Mouse (Mus musculus) mature B cell (primary cell): Measurements from ENCODE around the gene Phactr1.

Experiments
- in situ Hi-C: fragments of 300-500 bp; cut with MboI; formaldehyde crosslinking; loops from 2 replicates; pipeline ENCODE4 v1.14.3; 2019

Phactr1 gene

DNA sequence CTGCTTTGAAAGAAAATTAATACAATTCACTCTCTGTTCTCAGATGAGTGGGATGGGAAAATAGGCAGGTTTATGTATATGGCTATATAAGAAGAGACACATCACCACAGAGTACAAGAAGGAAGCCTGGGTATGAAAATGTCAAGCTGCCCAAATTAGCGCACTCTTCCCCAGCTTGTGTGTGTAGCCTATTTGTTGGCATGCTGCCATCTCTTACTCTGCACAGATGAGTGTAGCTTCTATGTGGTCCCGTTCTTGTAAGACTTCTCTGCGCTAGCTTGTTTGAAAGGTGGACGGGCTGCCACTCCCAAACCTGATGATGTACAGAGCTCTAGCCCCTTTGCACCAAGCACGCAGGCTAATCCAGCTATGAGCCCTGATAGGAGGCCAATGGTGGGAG, 78.7 kb downstream of the Phactr1 start:
- in situ Hi-C loops = no loop called here

DNA sequence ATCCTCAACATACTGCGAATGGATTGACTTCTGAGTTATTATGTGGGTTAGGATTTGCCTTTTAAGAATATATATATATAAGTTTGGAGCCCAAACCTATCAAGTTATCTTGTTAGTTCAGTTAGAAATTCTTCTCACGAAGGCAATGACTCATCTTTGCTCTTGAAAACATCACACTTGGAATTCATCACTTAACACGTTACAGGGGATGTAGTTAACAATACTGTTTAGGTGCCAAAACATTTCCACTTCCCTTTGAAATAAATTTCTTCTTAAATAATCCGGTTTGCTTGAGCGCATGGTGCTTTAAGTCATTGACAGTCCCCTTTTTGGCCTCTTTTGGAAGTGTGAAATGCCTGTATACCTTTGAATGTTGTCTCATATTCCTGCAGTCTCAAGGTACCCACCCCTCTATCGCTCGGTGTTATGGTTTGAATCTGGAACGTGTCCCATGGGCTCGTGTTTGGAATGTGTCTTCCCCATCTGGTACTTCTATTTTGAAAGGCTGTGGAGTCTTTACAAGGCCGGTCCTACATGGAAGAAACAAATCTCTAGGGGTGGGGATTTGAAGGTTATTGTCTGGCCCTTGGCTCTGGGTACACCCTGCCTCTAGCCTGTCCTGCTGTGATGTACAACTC, 80.6 kb downstream of the Phactr1 start:
- in situ Hi-C loops = no loop called here

DNA sequence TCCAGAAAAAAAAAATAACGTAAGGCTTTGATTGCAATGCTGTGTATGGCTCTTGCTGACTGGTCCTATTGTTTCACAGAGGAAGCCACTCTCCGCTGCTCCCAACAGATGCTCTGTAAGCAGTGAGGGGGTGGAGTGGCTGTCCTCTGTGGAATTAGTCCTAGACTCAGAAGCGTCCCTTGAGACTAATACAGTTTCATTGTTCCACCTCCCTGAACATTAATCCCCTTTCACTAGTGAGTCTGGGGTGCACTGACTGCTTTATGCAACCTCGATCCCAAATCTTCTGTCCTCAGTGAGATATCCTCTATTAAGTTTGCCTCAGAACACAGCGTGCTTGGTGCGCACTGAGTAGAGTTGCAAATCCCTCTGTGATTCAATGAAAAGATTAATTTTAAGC, 91.9 kb downstream of the Phactr1 start:
- in situ Hi-C loops = no loop called here

DNA sequence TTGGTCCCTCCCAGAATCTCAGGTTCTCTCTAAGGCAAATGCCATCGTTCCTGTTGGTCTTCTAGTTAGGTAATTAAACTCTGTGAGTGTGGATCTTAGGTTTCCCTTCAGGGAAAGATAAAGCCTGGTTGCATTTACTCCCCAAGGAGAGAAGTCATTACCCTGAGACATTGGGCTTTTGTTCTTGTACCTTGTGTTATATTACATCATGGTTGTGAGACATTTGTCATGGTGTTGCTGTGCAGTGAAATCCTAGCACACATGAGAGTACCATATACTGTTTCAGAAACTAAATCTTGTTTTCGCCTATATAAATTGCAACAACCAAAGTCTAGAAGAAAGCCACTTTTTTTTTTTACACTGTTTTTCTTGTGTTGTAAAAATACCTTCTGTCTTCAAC, 93.6 kb downstream of the Phactr1 start:
- in situ Hi-C loops = no loop called here

DNA sequence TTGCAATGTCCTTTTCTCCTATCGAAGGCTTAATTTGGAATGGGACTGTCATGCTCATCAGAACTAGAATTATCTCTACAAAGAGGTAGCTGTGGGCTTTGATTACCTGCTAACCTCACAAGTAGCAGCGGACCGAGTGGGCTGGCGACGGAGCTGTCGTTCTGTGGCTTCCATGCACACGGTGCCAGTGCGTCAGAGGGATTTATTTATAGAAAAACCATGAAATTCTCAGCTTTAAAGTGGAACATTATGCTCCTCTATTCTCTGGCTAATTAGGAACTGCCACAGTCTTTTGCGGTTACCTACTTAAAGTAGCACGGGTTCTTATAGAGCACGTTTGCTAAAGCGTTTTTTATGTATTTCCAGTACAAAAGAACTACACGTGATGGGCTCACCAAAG, 101.7 kb downstream of the Phactr1 start:
- in situ Hi-C loops = no loop called here

DNA sequence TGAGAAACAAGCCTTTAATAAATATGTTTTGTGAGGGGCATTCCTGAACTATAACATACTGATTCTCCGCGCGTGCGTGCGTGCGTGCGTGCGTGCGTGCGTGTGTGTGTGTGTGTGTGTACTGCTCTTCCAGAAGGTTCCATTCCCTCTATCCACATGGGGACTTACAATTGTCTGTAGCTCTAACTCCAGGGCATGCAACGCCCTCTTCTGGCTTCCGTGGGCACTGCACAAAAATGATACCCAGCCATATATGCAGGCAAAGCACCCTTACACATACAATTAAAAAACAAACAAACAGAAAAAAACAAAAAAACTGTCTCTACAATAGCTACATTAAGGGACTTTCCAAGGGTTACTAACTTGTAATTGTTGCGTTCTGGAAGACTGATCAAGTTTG, 108.8 kb downstream of the Phactr1 start:
- in situ Hi-C loops = no loop called here

DNA sequence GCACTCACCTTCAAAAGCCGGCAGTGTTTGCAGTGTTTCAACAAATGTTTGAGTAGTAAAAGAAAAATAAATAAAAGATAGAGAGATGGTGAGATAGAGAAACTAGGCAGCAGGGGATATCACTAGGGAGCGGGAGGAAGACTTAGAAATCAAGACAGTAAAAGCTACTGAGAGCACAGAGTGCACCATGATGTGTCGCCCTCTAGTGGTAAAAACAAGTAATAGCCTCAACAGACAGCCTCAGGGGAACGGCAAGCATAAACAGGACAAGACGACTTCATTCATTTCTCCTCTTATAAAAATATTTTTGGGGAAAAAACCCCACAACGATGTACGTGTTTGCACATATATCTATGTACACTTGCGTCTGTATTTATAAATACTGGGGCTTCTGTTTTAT, 111.9 kb downstream of the Phactr1 start:
- in situ Hi-C loops = no loop called here

DNA sequence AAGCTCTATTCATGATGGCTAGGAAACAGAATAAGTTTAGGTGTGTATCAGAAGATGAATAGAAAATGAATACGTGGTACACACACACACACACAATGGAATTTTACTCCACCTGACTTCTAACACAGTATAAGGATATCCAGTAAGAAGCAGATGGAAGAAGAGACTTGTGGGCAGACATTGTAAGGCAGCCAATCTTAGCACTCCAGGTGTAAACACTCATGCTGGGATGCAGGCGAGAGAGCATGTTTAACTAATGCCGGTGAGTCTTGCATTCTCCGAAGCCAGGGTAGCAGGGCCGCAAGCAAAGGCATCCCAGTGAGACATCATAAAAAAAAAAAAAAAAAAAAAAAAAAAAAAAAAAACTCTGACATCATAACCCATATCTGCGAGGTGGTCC, 120.1 kb downstream of the Phactr1 start:
- in situ Hi-C loops = no loop called here

DNA sequence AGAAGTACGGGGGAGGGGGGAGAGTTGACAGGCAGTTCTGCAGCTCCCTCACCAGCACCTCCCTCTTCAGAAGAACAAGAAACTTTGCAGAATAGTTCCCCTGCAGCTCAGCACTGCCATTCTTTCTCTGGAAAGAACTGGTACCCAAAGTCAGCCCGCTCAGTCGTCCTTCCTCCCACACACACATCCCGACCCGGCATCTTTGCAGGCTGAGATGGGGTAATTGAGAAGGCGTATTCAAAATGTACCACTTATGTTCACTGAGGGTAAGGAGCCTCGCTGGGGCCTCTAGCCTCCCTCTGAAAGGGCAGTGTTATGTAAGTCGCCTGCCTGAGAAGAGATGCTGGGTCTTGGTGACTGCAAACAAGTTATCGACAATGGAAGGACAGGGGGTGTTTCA, 123.9 kb downstream of the Phactr1 start:
- in situ Hi-C loops = no loop called here

DNA sequence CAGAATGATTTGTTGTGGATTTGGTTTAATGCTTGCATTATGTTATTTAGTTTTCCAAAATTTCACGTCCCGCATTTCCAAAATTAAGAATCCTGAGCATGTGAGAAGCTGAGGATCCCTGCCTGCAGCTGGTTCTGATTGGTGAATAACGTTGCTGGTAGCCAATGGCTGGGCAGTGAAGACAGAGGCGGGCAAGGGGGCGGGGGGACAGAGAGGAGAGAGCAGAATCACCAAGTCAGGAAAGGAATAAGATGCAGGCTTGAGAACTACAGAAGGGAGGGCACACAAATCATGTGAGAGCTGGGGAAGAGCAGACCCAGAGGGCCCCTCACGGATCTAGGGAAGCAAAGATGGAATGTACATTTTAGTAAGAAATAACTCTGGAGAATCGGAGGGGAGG, 132.3 kb downstream of the Phactr1 start:
- in situ Hi-C loops = no loop called here

DNA sequence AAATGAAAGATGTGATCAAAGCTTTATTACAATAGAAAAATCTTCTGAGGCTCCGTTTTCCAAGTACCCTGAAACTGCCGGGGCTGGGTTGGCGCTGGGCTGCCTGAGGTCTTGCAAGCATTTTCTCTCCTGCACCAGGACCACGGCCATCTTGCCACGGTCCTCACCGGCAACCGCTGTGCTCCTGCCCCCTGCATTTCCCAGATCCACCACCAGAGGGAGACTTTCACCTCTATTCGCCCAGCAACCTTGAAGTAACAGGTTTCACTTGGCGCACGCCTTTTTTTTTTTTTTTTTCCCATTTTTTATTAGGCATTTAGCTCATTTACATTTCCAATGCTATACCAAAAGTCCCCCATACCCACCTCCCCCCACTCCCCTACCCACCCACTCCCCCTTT, 138.0 kb downstream of the Phactr1 start:
- in situ Hi-C loops = no loop called here

DNA sequence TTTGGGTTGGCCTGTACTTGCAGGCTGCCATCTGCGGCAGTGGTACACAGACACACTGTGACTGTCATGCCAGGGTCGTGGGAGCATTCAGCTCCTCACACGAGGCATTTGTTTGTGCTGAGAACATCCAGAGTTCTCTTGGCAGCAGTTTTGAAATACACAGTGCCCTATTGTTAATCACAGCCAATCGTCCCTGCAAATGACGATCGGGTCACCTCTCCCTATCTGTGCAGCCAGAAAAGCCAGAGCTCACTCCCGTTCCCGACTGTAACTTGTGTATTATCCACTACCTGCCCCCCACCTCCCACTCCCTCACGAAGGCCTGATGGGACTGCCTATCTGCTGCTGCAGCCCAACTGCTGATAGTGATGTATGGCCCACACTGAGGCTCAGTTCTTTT, 140.1 kb downstream of the Phactr1 start:
- in situ Hi-C loops = no loop called here

DNA sequence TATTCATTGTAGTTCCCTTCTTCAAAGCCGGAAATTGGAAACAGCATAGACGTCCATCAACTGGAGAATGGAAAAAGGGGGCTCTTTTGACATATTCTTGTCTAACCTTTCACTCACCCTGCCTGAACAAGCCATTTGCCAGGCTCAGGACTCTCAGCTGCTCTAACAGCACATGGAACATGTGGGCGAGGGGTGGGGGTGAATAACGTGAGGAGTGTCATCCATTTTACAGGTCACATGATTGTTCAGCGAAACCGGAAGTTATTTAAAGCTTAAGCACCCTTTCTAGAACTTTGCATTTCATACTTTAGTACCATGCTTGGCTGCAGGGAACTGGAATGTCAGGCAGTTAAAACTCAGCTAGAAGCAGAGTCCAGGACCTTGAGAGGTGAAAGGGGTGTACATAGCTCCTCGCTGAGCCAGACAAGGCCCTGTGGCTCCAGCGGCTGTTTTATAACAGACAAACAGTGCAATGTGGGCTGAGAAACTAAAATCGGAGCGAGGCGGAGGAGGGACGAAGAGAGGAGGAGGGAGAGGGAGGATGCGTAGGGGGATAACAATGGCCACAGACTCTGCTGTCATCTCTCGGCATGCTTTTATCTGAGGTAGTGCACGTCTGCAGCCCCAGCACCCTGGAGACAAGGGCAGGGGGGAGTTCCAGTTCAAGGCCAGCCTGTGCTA, 141.1 kb downstream of the Phactr1 start:
- in situ Hi-C loops = no loop called here

DNA sequence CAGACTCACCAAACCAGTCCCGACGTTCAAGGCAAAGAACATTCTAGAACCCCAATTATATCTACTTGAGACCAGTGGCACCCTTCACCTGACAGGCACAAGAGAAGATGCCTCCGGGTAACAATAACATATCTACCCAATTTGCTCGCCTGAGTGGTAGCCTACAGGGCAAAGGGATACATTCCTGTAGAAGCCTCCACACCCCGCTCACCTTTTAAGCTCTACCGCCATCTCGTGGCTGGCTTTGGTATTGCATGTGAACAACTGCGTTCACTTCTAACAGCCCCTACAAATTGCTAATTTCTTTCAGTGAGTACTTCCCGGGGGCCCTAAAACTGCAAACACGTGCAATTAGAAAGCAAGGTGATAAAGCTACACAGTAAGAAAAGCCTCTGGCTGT, 142.1 kb downstream of the Phactr1 start:
- in situ Hi-C loops = no loop called here

DNA sequence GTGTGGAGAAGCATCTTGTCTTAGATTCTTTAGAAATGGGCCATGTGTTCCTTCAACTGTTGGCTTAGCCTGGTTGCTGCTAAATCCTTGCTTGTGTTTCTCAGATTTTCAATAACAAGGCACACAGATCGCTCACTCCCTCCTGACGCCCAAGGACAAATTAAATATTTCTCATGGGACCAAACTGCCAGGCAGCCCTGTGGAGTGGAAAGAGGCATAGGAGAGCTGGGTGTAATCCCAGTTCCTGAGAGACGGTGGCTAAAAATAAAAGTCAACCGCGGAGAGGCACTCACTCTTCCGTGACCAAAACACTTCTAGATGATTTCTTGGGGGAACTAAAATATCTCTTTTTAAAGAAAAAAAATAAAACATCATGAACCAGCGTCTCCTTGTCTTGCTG, 143.5 kb downstream of the Phactr1 start:
- in situ Hi-C loops = no loop called here

DNA sequence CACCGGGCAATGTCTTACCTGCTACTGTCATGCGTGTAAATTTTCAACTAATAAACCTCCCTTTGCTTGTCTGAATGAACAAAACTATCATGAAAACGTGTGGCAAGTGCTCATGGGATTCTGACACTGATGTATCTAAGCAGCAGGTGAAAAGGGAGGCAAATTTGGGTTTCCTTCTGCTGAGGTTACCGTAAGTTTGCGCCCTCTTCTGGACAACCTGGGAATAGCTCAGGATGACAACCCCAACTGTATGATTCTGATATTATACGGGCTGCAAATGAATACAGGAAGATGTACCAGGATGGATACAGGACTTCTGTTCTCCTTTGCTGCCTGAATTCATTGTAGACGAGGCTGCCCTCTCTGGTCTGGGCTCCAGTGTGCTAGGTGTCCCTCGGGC, 146.2 kb downstream of the Phactr1 start:
- in situ Hi-C loops = no loop called here

DNA sequence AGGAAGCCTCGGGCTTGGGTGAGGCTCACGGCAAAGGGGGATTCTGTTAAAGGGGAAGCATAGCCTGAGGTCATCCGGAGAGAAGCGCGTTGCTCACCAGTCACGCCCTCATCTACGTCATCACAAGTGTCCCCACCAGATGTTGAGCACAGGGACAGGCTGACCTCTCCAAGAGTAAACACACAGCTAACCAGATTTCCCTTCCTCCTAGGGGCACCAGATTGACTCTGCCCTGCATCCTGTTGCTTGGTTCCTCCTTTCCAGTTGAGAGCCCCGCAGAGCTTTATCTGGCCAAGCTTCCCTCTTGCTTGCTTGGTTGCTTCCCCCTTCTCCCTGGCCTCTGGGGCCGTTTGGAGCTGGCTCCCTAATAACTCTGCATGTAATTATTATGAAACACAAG, 148.6 kb downstream of the Phactr1 start:
- in situ Hi-C loops = no loop called here

DNA sequence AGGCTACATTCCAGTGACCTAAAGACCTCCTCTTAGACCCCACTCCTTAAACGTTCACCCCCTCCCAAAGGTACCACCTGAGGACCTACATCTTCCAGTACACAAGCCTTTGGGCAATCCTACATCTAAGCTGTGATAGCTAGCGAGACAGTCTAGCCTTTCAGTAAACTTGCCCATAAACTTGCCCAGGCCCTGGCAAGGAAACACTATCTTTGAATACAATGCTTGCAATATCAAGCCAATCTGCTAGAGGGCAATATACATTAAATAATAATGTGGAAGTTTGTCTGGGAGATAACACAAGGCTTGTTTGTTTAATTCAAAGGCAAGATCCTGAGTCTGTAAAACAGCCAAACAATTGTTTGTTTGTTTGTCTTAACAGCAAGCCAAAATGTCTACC, 155.0 kb downstream of the Phactr1 start:
- in situ Hi-C loops = no loop called here

DNA sequence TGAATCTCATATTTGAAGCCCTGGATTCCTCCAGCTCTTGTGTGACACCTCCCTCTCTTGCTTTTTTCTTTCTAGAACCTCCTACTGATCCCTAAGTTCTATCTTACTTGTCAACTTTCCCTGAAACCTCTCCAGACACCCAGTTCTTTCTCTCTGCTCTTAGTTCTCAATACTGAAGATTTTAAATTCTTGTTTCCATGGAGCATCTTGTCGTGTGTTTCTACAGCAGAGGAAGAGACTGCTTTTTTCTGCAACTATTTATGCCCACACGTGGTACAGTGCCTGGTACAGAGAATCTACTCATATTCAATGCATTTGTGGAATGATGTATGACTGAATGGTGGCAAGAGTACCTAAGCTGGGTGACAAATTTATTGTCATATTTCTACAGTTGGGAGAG, 158.9 kb downstream of the Phactr1 start:
- in situ Hi-C loops = no loop called here

DNA sequence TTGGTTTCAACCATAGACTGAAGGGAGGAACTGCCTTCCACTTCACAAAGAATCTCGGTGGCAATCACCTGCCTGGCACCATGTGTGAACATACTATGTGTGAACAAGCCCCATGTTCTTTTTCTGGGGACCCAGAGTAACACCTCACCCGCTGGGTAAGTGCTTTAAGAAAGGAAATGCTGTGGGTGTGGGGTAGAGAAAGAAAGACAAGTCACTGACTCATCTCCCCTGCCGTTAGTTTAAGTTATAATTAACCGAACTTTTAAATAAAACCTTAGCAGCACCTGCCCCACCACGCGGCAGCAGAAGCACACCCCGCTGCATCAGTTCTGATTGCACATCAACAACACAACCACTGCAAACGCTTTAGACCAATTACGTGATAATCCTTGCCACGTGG, 171.7 kb downstream of the Phactr1 start:
- in situ Hi-C loops = no loop called here

DNA sequence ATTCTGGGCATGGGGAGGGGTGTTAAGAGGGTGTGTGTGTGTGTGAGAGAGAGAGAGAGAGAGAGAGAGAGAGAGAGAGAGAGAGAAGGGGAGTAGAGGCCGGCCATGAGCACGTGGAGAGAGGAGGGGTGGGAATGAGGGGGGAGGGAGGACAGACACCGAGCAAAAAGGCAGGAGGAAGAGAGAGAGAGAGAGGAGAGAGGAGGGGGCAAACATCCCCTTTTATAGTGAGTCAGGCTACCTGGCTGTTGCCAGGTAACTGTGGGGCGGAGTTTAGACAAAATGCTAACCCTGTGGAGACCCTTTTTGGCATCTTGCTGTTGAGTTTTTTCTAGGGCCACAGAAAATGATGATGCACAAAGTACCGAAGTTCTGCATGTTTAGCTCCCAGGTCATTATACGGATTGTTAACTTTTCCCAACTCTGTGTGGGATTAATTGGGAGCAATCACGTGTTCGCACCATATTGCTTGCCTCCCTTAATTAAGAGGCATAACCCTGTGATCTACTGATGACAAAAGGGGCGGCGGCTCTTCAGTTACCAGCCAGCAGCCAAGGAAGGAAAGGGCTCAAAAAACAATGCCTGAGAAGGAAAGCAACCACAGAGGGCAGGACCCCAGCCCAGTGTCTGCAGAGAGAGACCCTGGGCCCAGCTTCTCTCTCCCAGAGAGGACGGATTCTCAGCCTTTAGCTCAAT, 173.6 kb downstream of the Phactr1 start:
- in situ Hi-C loops = no loop called here

DNA sequence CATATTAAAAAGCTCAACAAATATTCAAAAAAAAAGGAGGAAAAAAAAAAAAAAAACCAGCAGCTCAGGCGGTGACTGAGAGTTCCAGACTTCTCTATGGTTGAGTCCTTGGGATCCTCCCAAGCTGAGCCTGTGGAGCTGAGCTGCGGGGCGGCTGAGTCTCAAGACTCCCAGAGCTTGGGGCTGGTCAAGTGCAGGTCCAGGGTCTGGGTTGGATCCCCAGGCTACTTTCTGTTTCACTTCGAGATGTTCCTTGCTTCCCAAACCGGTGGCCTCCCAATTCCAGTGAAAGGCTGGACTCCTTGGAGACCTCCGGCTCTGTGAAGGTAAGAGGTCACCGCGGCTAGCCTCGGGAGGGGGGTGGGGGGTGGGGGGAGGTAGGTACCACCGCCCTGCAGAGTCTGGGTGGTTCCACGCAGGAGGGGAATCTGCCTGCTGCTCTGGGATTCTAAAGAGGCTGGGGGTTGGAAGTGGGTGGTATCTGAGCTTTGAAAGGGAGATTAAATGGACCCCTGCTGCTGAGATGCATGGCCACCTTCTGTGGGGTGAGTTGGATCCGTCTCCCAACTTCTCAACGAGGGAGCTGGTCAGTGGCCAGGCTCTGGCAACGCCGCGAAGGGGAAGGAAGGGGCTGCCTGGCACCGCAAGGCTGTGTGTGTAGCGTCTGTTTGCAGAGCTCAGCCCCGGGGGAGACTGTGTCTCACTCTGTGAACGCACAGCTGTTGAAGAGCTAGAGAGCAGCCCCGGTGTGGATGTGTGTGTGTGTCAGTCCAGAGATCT, 185.9 kb downstream of the Phactr1 start:
- in situ Hi-C loops = no loop called here

DNA sequence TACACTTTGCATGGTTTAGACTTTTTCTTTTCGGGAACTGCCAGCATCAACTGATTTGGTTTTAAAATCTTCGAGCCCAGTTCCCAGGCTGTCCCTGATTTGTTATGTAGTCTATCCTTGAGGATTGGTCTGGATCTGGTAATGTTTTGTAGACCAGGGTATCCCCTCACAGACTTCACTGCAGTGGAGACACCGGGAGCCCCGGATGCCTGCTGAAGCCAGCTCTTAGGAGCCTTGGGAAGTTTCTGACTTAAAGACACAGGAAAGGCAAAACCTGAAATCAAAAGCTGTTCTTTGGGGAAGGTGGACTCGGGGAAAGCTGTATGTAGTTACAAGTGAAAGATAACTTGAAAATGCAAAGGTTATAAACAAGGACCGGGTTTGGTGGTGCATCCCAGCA, 186.6 kb downstream of the Phactr1 start:
- in situ Hi-C loops = no loop called here
